Mouse (Mus musculus) gastrocnemius, postnatal 14 days (tissue): ENCODE data around the gene Insl3. TPM values are rescaled to one million over a fixed set of nuclear protein-coding genes. Genes with fewer than 3 reads are reported as not detected.

Experiments
- DNase-seq: peaks from one replicate; pipeline ENCODE4 v3.0.0; 2021; ENCODE audit warnings: mixed read lengths
- intact Hi-C: fragments of 180-260 bp; cut with DNase I; formaldehyde crosslinking; loops from one replicate; pipeline ENCODE4 v1.15.1; 2025; ENCODE audit warnings: low total_unique reads
- long read RNA-seq, 2 experiments: library from polyadenylated mRNA; stranded (forward); transcript quantifications; one replicate each; pipeline ENCODE4 v2.0.0; 2021
- total RNA-seq, 2 experiments: library from RNA; stranded (reverse); gene quantifications; 2 replicates each; pipeline ENCODE4 v1.2.3; 2021

Gene Insl3
- 1 to 10 TPM; 1.1 to 1.5 TPM for total RNA-seq
- long read RNA-seq, experiment 1 = 0 reads
- long read RNA-seq, experiment 2 = 0 reads

DNA sequence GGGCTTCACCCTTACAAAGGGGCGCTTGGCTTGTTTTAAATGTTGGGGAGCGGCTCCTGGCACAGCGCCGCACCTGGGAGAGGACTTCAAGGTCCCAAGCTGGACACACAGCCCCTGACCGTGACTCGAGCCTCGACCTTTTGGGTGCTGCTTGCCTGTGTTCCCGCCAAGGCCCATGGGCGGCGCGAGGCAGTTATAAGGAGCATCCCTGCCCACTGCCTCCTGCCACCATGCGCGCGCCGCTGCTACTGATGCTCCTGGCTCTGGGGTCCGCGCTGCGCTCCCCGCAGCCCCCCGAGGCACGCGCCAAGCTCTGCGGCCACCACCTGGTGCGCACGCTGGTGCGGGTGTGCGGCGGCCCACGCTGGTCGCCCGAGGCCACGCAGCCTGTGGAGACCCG lies at the start of gene Insl3:
Insl3 (plus strand) TSS at position 187 of the 400 bp plus-strand sequence.
- no peak for DNase-seq
- intact Hi-C loops = no loop called here

- intact Hi-C loops = no loop called here
These were observed 49.7 kb upstream of the Insl3 start for GRCm38 (mm10) chr8:71639318-71639717.

GRCm38 (mm10) chr8:71645510-71645909 lies 43.5 kb upstream of the Insl3 start:
- intact Hi-C loops = no loop called here
- no peak for DNase-seq

More at GRCm38 (mm10) chr8:71639318-71639717, 49.7 kb upstream of the Insl3 start:
- no peak for DNase-seq

- no peak for DNase-seq
- intact Hi-C loops = no loop called here
These were observed 34.4 kb upstream of the Insl3 start for GRCm38 (mm10) chr8:71654600-71654999.

DNA sequence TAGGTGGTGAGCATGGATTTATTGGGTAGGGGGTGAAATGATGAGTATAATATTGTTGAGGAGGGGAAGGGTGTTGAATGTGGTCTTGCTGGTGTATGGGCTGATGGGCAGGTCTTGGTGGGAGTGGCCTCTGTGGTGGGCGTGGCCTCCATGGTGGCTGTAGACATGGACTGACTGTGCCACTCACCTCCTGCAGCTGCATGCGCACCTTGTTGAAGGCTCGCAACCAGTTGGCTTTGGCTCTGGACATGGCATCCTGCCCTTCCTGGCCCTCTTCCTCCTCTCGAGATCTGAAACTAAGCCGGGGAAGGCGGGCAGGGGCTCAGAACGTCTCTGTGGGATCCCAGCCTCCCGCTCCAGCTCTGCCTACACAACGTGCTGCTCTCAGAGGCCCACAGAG lies 31.2 kb upstream of the Insl3 start:
- no peak for DNase-seq
- intact Hi-C loops = loop anchor here (5.0 kb wide), 2 partner anchors 61 to 216 kb away; partner anchors contain the start of gene Fam129c

DNA sequence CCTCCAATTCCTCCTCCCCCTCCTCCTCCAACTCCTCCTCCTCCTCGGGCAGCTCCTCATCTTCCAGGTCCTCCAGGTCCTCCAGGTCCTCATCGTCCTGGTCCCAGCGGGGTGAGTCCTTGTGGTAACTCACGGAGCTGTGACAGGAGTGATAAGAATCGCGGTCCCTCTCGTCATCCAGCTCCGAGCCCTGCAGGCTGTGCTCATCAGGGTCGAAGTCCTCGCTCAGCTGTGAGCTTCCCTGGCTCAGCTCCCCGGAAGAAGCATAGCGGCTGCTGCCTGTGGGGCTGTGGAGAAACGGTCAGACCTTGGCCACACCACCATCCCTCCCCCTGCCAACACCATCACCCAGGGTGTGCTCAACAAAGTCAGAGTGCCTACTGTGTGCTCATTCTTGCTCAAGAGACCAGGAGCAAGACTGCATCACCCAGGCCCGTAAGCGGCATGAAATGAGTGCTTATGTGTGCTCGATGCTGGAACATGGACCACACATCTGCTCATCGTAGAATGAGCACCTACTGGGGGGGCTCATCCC lies 30.4 kb upstream of the Insl3 start:
- intact Hi-C loops = loop anchor here (5.0 kb wide), 2 partner anchors 61 to 216 kb away; partner anchors contain the start of gene Fam129c
- no peak for DNase-seq

GRCm38 (mm10) chr8:71659751-71660150 lies 29.3 kb upstream of the Insl3 start:
- intact Hi-C loops = loop anchor here (2.0 to 5.0 kb wide), 3 partner anchors 62 to 217 kb away; partner anchors contain the start of gene Fam129c
- DNase-seq = no peak

DNA sequence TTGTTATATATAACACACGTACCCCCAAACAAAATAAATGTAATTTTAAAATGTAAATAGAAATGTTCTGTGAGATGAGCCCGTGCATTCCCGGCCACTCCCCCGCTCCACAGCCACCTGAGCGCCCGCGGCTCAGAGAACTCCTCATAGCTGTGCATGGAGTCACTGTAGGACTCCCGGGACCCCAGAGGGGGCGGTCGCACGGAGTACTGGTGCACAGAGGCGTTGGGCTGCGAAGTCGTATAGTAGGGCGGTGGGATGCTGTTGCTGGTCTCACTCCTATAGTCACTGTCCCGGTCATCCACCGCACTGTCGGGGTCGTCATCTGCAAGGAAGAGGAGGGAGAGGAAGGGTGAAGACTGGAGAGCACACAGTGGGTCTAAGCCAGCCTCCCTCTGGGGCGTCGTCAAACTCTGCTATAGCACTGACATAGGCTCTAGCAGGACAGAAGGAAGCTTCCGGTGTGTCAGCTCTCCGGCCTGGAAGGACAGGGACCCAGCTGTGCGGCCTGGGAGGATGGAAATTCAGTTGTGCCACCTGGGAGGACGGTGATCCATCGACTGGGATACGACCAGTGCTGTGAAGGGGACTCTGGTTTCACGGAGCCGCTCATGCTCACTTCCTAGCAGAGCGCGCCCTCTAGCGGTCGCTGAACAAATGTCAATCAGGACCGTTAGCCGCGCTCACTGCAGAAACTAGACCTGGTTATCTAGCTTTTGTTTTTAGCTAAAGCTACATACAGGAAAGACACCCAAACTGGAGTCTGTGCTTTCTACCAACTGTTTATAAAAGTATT lies 28.5 kb upstream of the Insl3 start:
- intact Hi-C loops = loop anchor here (2.0 kb wide), 1 partner anchor 96 kb away; no protein-coding TSS in a partner anchor

GRCm38 (mm10) chr8:71665331-71666130 lies 23.5 kb upstream of the Insl3 start:
- peak; percentile 52 for DNase-seq

More for the DNA sequence above, 28.5 kb upstream of the Insl3 start:
- DNase-seq = peak; percentile 81

GRCm38 (mm10) chr8:71666855-71667254 lies 22.2 kb upstream of the Insl3 start:
- no peak for DNase-seq
- intact Hi-C loops = no loop called here

More at GRCm38 (mm10) chr8:71665331-71666130, 23.5 kb upstream of the Insl3 start:
- intact Hi-C loops = no loop called here

DNA sequence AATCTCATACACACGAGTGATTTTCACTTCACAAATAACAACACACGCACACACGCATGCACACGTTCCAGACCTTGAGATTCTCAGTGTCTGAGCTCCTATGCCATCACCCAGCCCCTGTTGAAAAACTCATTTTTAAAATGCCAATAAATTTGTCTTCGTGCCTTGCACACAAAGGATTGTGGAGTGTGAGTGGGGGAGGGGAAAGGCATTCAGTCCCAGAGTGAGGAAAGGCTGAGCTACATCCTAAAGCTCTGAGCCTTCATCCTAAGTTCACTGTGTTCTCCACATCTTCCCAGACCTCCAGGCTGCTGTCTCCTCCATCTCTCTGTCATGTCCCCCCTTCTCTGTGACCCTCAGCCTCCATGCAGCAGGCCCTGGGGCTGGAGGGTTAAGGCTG lies 21.8 kb upstream of the Insl3 start:
- DNase-seq = no peak
- intact Hi-C loops = no loop called here

DNA sequence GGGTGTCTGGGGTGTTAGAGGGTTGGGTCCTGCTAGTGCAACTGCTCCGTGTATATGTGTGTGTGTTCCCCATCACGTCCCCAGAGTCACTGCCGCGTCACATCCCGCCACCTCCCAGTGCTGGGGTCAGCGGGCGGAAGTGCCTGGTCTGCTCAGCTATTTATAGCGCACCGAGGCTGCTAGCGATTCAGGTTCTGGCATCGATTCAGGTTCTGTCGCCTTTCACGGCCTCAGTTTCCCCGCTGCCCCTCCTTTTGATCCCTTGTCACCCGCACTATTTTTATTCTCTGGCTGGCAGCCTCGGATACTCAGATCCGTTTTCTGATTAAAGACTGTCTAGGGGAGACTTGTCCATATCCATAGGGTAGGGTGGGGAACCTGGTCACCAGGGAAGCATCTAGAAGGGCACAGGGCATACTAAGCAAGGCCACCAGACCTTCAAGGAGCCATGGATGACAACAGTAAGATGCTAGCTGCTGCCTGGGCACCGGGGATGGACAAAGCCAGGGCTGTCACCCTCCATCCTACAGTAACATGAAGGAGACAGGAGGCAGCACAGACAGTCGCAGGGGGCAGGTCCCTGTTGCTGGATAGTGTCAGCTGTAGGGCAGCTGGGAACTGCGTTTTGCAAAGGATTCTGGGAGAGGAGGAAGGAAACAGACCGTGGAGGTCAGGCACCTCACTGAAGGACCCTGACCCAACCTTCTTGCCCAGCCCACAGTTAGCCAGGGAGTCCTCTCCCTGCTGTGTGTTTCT lies 20.6 kb upstream of the Insl3 start:
- intact Hi-C loops = no loop called here
- no peak for DNase-seq

DNA sequence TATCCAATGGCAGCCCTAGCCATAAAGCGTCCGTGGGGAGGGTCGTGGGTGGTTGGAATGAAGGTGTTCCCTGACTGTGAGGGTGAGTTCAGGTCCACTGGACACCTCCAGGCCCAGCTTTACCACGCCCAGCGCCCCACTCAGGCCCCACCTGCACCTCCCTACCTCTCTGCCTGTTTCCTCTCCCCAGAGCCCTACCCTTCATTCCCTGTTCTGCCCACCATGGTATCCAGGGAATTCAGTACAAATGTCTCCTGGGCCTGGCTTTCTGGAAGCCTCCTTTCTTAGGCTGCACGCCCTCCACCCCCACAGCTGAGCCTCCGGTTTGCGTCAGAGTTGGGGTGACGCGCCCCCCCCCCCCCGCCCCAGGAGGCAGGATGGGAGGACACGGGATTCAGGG lies 18.8 kb upstream of the Insl3 start:
- DNase-seq = no peak
- intact Hi-C loops = no loop called here

DNA sequence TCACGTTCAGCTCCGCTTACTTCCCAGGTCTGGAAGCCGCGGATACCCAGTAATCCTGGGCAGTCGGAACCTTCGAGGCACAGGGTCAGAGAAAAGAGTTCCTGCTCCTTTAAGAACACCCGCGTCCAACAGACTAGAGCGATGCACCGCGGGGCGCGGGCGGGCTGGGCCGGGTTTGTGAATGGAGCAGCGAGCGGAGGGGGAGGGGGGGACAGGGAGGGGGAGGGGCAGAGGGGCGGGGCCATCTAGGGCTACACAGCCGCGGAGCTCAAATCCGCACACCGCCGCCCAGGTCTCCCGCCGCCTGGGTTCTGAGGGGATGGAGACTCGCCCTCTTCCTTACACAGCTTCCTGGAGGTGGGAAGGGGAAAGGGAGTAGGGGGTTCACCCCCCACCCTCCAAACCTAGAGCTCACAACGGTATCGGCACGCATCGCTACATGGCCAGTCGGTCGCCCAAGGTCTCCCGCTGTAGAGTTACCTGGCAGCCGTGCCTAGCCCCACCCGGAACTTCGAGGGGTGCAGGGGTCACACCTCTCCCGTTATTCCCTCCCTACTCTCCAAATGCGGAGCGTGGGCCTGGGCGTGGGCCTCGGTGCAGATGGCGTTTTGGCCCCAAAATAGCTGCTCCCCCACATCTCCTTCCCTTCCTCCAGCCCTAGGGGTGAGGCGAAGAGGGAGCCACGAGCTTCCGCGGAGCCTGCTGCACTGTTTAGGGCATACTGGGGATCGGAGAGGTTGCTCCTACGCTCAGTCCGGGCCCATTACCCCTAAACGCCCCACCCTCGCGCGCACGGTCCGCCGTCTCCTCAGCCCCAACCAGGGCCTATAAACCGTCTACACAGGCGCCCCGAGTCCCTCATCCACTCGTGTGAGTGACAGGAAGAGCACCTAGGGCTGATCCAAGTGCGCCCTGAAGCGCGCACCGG lies 18.1 kb upstream of the Insl3 start:
- no peak for DNase-seq
- intact Hi-C loops = no loop called here

- peak; percentile 89 for DNase-seq
- intact Hi-C loops = no loop called here
These were observed 17.5 kb upstream of the Insl3 start, which contains the start of gene Unc13a for GRCm38 (mm10) chr8:71671549-71671965. Unc13a (minus strand) TSS chr8:71671757.

GRCm38 (mm10) chr8:71672168-71672735 lies 16.8 kb upstream of the Insl3 start:
- intact Hi-C loops = no loop called here
- DNase-seq = no peak

DNA sequence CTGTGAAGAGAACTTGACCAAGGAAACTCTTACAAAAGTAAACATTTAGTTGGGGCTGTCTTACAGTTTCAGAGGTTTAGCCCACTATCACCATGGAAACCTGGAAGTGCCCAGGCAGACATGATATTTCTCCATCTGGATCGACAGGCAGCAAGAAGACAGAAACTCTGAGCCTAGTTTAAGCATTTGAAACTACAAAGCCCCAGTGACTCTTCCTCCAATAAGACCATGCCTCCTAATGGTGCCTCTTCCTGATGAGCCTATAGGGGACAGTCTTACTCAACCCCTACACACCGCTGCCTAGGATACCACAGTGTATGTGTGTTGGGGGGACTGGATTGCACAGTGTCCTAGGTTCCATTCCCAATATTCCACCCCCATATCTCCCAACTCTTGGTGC lies 14.9 kb upstream of the Insl3 start:
- intact Hi-C loops = no loop called here

More for the DNA sequence above, 14.9 kb upstream of the Insl3 start:
- no peak for DNase-seq
